Mouse (Mus musculus): ENCODE data around the gene Abcf1. TPM values are rescaled to one million over a fixed set of nuclear protein-coding genes. Genes with fewer than 3 reads are reported as not detected.

Gene Abcf1
- 77.5 and 78.6 TPM in 2 replicates for polyA plus RNA-seq (2012; rRNA removed)

GRCm38 (mm10) chr17:35969418-35970389 lies at the start of gene Abcf1:
Gene Abcf1 (minus strand): TSS chr17:35969761.

DNA sequence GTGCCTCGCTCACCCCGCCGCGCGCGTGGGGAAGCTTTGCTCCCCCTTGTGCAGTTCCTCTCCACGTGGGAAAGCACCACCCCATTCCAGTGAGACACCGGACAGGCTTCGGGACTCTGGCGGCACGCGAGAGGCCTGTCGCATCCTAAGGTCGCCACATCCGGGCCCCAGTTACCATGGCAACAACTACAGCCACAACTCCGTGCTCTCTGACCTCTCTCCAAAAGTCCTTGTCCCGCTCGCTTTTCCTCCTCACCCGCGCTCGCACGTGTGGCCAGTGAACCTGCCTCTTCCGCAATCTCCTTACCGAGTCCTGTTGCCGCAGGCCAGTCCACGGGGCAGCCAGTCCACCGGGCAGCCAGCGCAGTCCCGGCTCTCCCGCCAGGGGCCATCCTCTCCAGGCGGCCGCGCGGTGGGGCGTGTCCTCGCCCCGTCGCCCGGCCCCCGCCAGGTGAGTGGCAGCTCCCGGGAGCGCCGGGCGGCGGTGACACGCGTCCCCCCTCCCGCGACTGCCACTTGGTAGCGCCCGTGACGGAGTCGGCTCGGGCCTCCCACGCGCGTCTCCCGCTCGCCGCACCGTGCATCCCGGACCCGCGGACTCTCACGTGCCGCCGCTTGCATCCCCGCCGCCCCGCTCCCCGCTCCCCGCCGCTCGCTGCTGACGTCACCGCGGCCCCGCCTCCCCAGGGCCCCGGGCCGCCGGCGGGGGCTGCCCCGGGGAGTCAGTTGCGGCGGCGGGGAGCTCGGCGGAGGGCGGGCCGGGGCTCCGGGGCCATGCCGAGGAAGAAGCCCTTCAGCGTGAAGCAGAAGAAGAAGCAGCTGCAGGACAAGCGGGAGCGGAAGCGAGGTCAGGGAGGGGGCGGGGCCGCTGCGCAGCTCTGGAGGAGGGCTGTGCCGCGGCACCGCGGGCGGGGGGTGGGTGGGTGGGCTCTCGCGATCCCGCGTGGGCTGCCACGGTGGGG lies 10.1 kb upstream of the Abcf1 start, which contains the start of the genes Gnl1 and Prr3:
Gene Gnl1 (plus strand): TSS at position 451 of the 962 bp plus-strand sequence.
Gene Prr3 (minus strand): TSS at position 836 of the 962 bp plus-strand sequence.

DNA sequence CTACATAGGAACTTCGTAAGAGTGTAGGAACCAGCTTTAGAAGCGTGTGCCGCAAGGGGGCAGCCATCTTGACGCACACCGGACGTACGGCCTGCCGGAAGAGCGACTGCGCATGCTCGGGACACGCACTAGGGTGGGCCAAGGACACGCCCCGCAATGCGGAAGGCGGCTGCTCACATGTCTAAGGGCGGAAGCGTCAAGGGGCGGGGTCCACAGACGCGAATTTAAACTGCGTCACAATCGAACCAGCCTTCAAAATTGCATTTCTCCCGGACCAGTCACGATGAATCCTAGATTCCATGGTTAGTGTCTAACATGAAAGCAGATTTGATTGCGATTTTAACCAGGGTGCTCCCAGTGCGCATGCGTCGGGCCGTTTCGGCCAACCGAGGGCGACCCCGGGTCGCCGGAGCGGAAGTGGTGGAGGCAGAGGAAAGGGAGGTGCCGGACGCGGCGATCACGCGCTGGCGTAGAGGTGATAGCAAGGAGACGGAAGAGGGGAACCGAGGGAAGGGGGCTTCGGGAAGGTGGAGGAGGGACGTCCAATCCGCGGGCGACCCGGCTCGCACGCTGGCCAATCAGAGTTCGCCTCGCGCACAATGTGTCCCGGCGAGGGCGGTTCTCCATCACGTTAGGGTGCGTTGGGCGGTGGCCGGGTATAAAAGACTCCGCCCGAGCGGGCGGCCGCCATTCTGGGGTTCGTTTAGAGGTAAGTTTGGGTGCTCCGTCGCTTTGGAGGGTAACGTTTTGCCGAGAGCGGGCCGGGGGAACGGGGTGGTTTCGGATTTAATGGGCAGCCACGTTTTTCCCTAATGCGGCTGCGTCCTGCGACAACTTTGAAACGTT lies 53.0 kb downstream of the Abcf1 start, which contains the start of the genes Mrps18b and Ppp1r10:
Gene Mrps18b (minus strand): TSS at position 93 of the 846 bp plus-strand sequence.
Gene Ppp1r10 (plus strand): TSS at position 138 of the 846 bp plus-strand sequence.

GRCm38 (mm10) chr17:35909919-35910369 lies 59.6 kb downstream of the Abcf1 start, which contains the start of gene Atat1:
Gene Atat1 (minus strand): TSS chr17:35910075.

Other genes with a start within 250 kb of the Abcf1 start
- gene Ier3, start 148.1 kb downstream of the Abcf1 start, polyA plus RNA-seq (2012; rRNA removed), result 16.2 and 17.0 TPM in 2 replicates
- gene Flot1, start 146.5 kb downstream of the Abcf1 start, polyA plus RNA-seq (2012; rRNA removed), result 62.1 and 68.9 TPM in 2 replicates
- gene Tubb5, start 131.5 kb downstream of the Abcf1 start, polyA plus RNA-seq (2012; rRNA removed), result 211 and 247 TPM in 2 replicates
- 4.2 and 5.1 TPM in 2 replicates for gene Mdc1, start 128.2 kb downstream of the Abcf1 start, polyA plus RNA-seq (2012; rRNA removed)
- 25.2 and 32.0 TPM in 2 replicates for gene Nrm, start 108.4 kb downstream of the Abcf1 start, polyA plus RNA-seq (2012; rRNA removed)
- 24.0 and 26.8 TPM in 2 replicates for gene Ppp1r18, start 104.2 kb downstream of the Abcf1 start, polyA plus RNA-seq (2012; rRNA removed)
- 52.0 and 61.3 TPM in 2 replicates for gene Dhx16, start 89.9 kb downstream of the Abcf1 start, polyA plus RNA-seq (2012; rRNA removed)
- gene 2310061I04Rik, start 72.3 kb downstream of the Abcf1 start, polyA plus RNA-seq (2012; rRNA removed), result 90.4 and 106 TPM in 2 replicates
- gene Atat1, start 59.7 kb downstream of the Abcf1 start, polyA plus RNA-seq (2012; rRNA removed), result 43.4 and 55.2 TPM in 2 replicates
- 60.4 and 63.6 TPM in 2 replicates for gene Mrps18b, start 53.4 kb downstream of the Abcf1 start, polyA plus RNA-seq (2012; rRNA removed)
- 37.3 and 41.4 TPM in 2 replicates for gene Ppp1r10, start 53.3 kb downstream of the Abcf1 start, polyA plus RNA-seq (2012; rRNA removed)
- gene Gnl1, start 10.1 kb upstream of the Abcf1 start, polyA plus RNA-seq (2012; rRNA removed), result 25.3 and 28.3 TPM in 2 replicates
- gene Prr3, start 10.5 kb upstream of the Abcf1 start, polyA plus RNA-seq (2012; rRNA removed), result 7.6 and 8.0 TPM in 2 replicates
- gene H2-T24, start 50.8 kb upstream of the Abcf1 start, polyA plus RNA-seq (2012; rRNA removed), result 0.68 and 0.84 TPM in 2 replicates
- gene H2-T23, start 63.1 kb upstream of the Abcf1 start, polyA plus RNA-seq (2012; rRNA removed), result 331 and 384 TPM in 2 replicates
- gene H2-T22, start 73.0 kb upstream of the Abcf1 start, polyA plus RNA-seq (2012; rRNA removed), result 43.7 and 46.6 TPM in 2 replicates
- 0.10 TPM in 1 of 2 replicates, not detected in the other for gene Gm6034, start 73.2 kb upstream of the Abcf1 start, polyA plus RNA-seq (2012; rRNA removed)
- gene Gm11127, start 88.6 kb upstream of the Abcf1 start, polyA plus RNA-seq (2012; rRNA removed), result 0.09 and 0.37 TPM in 2 replicates
- gene Gm19684, start 151.9 kb upstream of the Abcf1 start, polyA plus RNA-seq (2012; rRNA removed), result 0.08 TPM in 1 of 2 replicates, not detected in the other
- gene Gm7030, start 159.7 kb upstream of the Abcf1 start, polyA plus RNA-seq (2012; rRNA removed), result 0.81 and 1.1 TPM in 2 replicates
- gene Gm8909, start 198.8 kb upstream of the Abcf1 start, polyA plus RNA-seq (2012; rRNA removed), result 6.6 and 15.8 TPM in 2 replicates
- 11.7 and 19.7 TPM in 2 replicates for gene H2-T3, start 220.5 kb upstream of the Abcf1 start, polyA plus RNA-seq (2012; rRNA removed)